Mouse (Mus musculus): Measurements from ENCODE around the gene Siva1.

GRCm38 (mm10) chr12:112594989-112595388, 49.5 kb upstream of the Siva1 start:
- TF ChIP-seq CTCF (IDR thresholded peaks at IDR 0.05; ENCODE audit: low read depth, low read length): no peak
- no peak for TF ChIP-seq GATA2 (IDR thresholded peaks at IDR 0.05; ENCODE audit: borderline replicate concordance, low read depth, low read length)
